Mouse (Mus musculus): Measurements from ENCODE around the gene Ccdc6. TPM values are rescaled to one million over a fixed set of nuclear protein-coding genes. Genes with fewer than 3 reads are reported as not detected.

The Ccdc6 gene
- polyA plus RNA-seq, 1 experiment: 68.8 TPM

DNA sequence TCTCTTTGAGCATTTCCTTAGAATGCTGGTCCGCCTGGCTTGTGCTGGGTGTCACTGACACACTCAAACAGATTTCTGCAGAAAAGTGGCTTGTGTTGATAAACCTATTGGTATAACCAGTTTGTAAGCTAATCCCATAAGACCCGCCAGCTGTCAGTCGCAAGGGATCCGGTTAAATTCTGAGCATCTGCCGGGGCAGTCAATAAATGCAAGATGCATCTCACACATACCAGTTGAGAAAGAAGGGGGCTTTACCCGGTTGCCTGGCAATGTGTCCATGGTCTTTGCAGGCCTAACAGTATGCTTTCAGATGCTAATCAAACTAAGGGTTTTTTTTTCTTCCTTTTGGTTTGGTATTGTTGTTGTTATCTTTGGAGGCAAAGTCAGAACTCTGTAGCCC lies 42.4 kb downstream of the Ccdc6 start:
- TF ChIP-seq POLR2A (IDR thresholded peaks at IDR 0.05; ENCODE audit: low read depth, low read length) (no peak), CTCF (IDR thresholded peaks at IDR 0.05; ENCODE audit: borderline replicate concordance, insufficient read depth, low read length) (no peak)
- Histone ChIP-seq H3K4me1 (ENCODE audit: control insufficient read depth, insufficient read depth, low read length) (no peaks in the 10 kb centered on the region), H3K4me3 (ENCODE audit: insufficient read depth, low read length) (no peak overlapping the region), H3K27ac (ENCODE audit: insufficient read depth, low read length) (no peak overlapping the region)

DNA sequence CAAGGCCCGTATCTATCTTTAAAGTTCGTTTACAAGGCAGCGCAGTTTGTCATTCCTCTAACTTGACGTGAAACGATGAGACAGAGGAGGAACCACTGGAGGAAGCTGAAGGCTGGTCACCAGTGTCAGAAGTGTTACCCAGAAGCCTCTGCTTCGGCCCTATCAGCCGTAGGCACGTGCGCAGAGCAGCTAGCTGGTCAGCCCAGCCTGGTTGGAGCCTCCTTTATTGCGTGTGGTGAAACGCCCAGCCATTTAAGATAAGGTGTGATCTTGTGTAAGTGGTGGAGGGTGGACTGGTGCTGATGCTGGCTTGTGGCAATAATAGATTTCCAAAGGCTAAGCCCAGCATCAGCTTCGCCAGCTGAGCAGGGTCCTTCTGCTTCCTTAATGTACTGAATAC lies 43.5 kb downstream of the Ccdc6 start:
- Histone ChIP-seq H3K4me3 (ENCODE audit: insufficient read depth, low read length) (no peak overlapping the region), H3K4me1 (ENCODE audit: control insufficient read depth, insufficient read depth, low read length) (no peaks in the 10 kb centered on the region), H3K27ac (ENCODE audit: insufficient read depth, low read length) (no peak overlapping the region)
- no peak for TF ChIP-seq POLR2A (IDR thresholded peaks at IDR 0.05; ENCODE audit: low read depth, low read length)
- TF ChIP-seq CTCF (IDR thresholded peaks at IDR 0.05; ENCODE audit: borderline replicate concordance, insufficient read depth, low read length): no peak

DNA sequence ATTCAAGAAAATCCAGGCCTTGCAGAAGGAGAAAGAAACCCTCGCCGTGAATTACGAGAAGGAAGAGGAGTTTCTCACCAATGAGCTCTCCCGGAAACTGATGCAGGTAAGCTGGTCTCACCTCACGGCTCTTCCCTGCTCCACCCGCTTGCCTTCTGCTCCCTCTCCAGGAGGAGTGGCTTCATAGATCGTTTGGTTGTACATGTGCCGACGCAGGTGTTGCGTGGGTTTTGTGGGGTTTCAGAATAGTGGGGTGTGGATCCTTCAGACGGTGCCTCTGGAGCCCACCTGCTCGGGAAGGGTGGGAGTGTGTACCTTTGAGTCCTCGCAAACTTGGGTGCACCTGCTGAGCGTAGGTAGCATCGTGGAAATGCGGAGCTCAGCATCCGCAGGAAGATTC lies 45.7 kb downstream of the Ccdc6 start:
- Histone ChIP-seq H3K4me1 (ENCODE audit: control insufficient read depth, insufficient read depth, low read length) (no peaks in the 10 kb centered on the region), H3K27ac (ENCODE audit: insufficient read depth, low read length) (no peak overlapping the region), H3K4me3 (ENCODE audit: insufficient read depth, low read length) (no peak overlapping the region)
- TF ChIP-seq POLR2A (IDR thresholded peaks at IDR 0.05; ENCODE audit: low read depth, low read length) (no peak), CTCF (IDR thresholded peaks at IDR 0.05; ENCODE audit: borderline replicate concordance, insufficient read depth, low read length) (no peak)

DNA sequence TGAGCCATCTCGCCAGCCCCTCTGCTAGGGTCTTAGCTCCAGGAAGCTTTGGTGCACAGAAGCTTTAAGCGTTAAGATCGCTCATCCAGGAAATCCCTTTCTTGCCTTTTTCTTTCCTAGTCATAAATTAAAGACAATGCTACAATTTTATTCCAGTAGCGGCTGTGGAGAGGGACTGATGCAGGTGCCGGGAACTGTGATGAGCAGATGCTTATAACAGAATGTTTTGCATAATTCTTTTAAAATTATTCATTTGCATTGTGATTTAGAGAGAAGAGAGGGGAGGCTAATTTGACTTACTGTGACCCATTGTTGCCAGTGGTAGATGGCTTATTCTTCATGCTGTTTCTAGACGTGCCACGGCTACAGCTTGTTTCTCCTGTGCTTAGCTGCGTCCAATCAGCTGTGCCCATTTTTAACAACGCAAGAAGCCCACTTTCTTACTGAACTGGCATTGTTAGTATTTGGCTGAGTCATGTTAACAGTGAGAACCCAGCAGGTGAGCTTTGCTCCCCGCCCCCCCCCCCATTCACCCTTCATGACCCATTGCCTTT lies 47.2 kb downstream of the Ccdc6 start:
- H3K27ac ChIP-seq (ENCODE audit: insufficient read depth, low read length): no peak overlapping the region
- H3K4me1 ChIP-seq (ENCODE audit: control insufficient read depth, insufficient read depth, low read length): peaks cover 6% of the 10 kb centered on the region
- TF ChIP-seq POLR2A (IDR thresholded peaks at IDR 0.05; ENCODE audit: low read depth, low read length) (no peak), CTCF (IDR thresholded peaks at IDR 0.05; ENCODE audit: borderline replicate concordance, insufficient read depth, low read length) (no peak)
- H3K4me3 ChIP-seq (ENCODE audit: insufficient read depth, low read length): no peak overlapping the region

DNA sequence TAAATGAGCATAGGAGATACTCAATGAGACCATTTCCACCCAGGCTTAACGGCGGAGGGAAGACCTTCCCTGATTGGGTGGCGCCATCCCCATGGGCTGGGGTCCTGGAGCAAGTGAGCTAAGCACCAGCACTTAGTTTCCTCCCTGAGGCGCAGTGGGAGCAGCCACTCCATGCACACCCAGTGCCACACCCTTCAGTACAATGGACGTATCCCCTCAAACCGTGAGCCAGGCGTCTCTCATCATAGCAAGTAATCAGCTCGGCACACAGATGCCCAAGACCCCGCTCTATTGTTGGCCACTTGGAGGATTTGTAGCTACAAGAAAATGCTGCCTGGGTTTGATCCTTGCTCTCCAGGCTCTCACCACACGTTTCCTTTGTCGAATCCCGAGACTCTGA lies 49.0 kb downstream of the Ccdc6 start:
- Histone ChIP-seq H3K4me3 (ENCODE audit: insufficient read depth, low read length) (no peak overlapping the region), H3K27ac (ENCODE audit: insufficient read depth, low read length) (no peak overlapping the region), H3K4me1 (ENCODE audit: control insufficient read depth, insufficient read depth, low read length) (peaks cover 8% of the 10 kb centered on the region)
- TF ChIP-seq POLR2A (IDR thresholded peaks at IDR 0.05; ENCODE audit: low read depth, low read length) (no peak), CTCF (IDR thresholded peaks at IDR 0.05; ENCODE audit: borderline replicate concordance, insufficient read depth, low read length) (no peak)

DNA sequence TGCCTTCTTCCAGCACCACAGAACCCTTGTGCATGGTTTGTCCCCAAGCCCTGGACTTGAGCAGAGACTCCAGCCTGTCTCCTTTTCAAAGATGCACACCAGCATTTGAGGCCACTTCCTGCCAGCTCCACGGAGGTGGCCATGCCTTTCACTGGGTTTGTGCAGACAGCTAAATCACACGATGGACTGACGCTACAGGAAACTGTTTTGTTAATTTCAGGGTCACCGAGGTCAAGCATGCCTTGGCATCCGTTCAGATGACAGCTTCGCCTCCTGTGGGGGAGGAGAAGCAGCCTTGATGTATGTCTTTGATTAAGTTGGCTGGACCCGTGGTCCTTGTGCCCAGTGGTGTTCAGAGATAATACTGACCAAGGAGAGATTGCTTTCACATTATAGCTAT lies 52.2 kb downstream of the Ccdc6 start:
- Histone ChIP-seq H3K4me1 (ENCODE audit: control insufficient read depth, insufficient read depth, low read length) (peaks cover 12% of the 10 kb centered on the region), H3K27ac (ENCODE audit: insufficient read depth, low read length) (no peak overlapping the region), H3K4me3 (ENCODE audit: insufficient read depth, low read length) (no peak overlapping the region)
- TF ChIP-seq CTCF (IDR thresholded peaks at IDR 0.05; ENCODE audit: borderline replicate concordance, insufficient read depth, low read length): no peak
- no peak for TF ChIP-seq POLR2A (IDR thresholded peaks at IDR 0.05; ENCODE audit: low read depth, low read length)

DNA sequence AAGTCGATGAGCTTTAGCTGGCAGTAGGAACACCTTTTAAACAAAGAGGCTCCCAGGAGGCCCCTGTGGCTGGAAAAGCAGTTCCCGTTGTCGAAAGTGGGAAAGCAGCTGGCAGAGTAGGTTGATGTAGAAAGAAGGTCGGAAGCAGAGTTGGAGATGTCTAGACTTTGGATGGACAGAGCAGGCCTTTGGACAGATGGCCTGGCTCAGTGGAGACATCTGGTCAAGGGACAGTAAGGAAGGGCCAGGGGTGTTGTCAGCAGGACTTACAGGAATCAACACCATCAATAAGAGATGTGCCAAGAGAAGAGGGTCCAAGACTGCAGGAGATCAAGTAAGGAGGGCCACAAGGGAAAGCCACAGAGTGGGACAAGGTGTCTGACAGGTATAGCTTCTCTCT lies 53.4 kb downstream of the Ccdc6 start:
- TF ChIP-seq POLR2A (IDR thresholded peaks at IDR 0.05; ENCODE audit: low read depth, low read length) (no peak), CTCF (IDR thresholded peaks at IDR 0.05; ENCODE audit: borderline replicate concordance, insufficient read depth, low read length) (no peak)
- Histone ChIP-seq H3K4me1 (ENCODE audit: control insufficient read depth, insufficient read depth, low read length) (peaks cover 12% of the 10 kb centered on the region), H3K27ac (ENCODE audit: insufficient read depth, low read length) (no peak overlapping the region), H3K4me3 (ENCODE audit: insufficient read depth, low read length) (no peak overlapping the region)

DNA sequence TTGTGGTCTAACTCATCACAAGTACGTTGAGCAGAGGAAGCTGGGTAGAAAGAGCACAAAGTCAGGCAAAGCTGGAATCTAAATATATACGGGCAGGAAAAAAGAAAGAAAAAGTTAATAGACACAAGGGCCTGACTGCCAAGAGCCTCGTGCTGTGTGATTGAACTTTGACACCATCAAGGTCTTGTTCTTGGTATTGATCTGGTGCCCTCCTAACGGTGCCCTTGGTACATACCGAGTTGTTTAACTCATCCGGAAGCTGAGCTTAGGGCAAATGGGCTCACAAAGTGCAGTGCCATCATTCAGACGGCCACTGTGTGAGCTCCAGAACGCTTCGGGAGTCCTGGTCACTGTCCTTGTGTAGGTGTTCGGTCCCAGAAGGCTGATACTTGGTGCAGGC lies 54.2 kb downstream of the Ccdc6 start:
- Histone ChIP-seq H3K4me3 (ENCODE audit: insufficient read depth, low read length) (no peak overlapping the region), H3K27ac (ENCODE audit: insufficient read depth, low read length) (no peak overlapping the region), H3K4me1 (ENCODE audit: control insufficient read depth, insufficient read depth, low read length) (peaks cover 12% of the 10 kb centered on the region)
- TF ChIP-seq POLR2A (IDR thresholded peaks at IDR 0.05; ENCODE audit: low read depth, low read length) (no peak), CTCF (IDR thresholded peaks at IDR 0.05; ENCODE audit: borderline replicate concordance, insufficient read depth, low read length) (no peak)

DNA sequence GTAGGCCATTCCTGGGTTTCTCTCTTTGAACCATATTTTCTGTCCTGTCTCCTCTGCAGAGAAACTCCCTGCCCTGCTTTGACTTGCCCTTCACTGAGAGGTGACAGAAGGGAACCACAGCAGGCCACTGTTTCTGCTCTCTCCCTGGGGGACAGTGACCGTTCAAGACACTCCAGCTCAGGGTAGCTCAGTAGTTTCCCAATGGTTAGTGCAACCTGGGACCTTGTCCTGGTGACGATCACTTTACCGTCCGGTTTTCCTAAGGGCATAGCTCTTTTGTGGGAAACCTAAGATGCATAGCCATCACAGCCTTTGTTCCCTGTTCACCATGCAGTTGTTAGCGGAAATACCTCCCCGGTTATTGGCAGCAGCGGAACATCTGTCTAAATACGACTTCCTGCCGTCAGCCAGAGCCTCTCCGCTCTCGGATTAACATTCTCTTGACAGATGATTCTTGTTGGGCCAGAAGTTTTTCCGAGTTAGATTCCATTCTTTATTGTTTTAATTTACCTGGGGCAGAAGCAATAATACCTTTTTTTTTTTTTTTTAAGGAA lies 55.3 kb downstream of the Ccdc6 start:
- peaks cover 12% of the 10 kb centered on the region for H3K4me1 ChIP-seq (ENCODE audit: control insufficient read depth, insufficient read depth, low read length)
- no peak overlapping the region for H3K27ac ChIP-seq (ENCODE audit: insufficient read depth, low read length)
- TF ChIP-seq POLR2A (IDR thresholded peaks at IDR 0.05; ENCODE audit: low read depth, low read length): no peak
- TF ChIP-seq CTCF (IDR thresholded peaks at IDR 0.05; ENCODE audit: borderline replicate concordance, insufficient read depth, low read length): no peak
- H3K4me3 ChIP-seq (ENCODE audit: insufficient read depth, low read length): no peak overlapping the region

DNA sequence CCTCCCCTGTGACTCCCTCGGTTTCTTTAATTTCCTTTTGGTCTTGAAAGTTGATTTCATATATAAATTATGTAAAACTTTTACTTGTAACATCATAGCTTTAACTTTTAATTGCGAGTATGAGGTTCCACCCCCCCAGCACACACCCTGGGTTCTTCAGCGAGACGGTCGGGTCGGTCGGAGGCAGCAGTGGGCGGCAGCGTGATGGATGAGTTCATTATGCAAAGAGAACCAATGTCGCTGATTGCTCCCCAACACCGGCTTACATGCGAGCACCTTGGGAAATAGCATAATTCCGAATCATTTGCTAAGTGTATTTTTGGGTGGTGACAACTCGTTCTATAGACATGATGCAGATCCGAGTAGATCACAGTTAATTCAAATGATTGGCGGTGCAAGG lies 56.9 kb downstream of the Ccdc6 start:
- TF ChIP-seq POLR2A (IDR thresholded peaks at IDR 0.05; ENCODE audit: low read depth, low read length): no peak
- no peak for TF ChIP-seq CTCF (IDR thresholded peaks at IDR 0.05; ENCODE audit: borderline replicate concordance, insufficient read depth, low read length)
- no peak overlapping the region for H3K4me3 ChIP-seq (ENCODE audit: insufficient read depth, low read length)

More for the DNA sequence above, 56.9 kb downstream of the Ccdc6 start:
- Histone ChIP-seq H3K4me1 (ENCODE audit: control insufficient read depth, insufficient read depth, low read length) (peaks cover 8% of the 10 kb centered on the region), H3K27ac (ENCODE audit: insufficient read depth, low read length) (no peak overlapping the region)
